ENCODE assay signal across 9 mouse cellular contexts in the genomic region with DNA sequence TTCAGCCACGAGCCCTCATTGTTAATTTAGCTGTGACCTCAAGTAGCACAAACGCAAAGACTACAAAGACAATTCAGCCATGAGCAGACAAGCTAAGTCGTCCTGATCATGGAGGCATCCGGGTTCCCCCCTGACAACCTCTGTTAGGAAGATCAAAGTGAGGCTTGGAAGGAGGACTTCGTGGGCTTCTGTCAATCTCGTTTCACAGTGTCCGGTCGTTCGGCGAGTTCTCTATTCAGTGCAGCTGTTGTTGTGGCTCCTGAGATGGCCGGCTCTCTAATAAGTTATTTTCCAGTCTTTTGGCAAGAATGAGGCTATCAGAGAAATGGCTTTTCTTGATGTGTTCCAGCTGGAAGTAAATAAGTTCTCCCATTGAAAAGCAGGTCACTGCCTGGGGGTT.
DNase-seq lines count a peak whose midpoint lies in the region; ATAC-seq and TF ChIP-seq lines count a peak whose summit lies in the region.
"Had no signal": no experiment of that assay in that cellular context is flagged by ENCODE, and none has a peak within 500 bp of the region (broad histone marks: within the 10 kb centered on the region; RNA-seq: fewer than 3 reads in every experiment).

No protein-coding gene starts in this region.

- TF ChIP-seq POLR2A in lung, adult 2 months (IDR thresholded peaks at IDR 0.05; ENCODE audit: borderline replicate concordance, extremely low read depth, low read depth, low read length): no peak

- H3K27me3 ChIP-seq in lung, embryonic 15.5 days: no peaks in the 10 kb centered on the region
- H3K27me3 ChIP-seq in embryonic facial prominence, embryonic 14.5 days (replicated peaks; ENCODE audit: control insufficient read depth, insufficient read depth, low read length): no peaks in the 10 kb centered on the region
- no peaks in the 10 kb centered on the region for H3K27me3 ChIP-seq in limb, embryonic 12.5 days
- H3K27me3 ChIP-seq in neural tube, embryonic 12.5 days (replicated peaks): no peaks in the 10 kb centered on the region

- no peak for DNase-seq in lung, adult 2 months
- DNase-seq in embryonic facial prominence, embryonic 14.5 days (ENCODE audit: low spot score): peak; percentile 47
- DNase-seq in urinary bladder, postnatal 25 days (ENCODE audit: low spot score): no peak
- DNase-seq in right cerebral cortex, postnatal 4 days: no peak
- no peak for DNase-seq in left cerebral cortex, adult 9 months (ENCODE audit: low spot score in 2 of 2)

- peaks cover 8% of the 10 kb centered on the region; the same call in 1 of the 2 replicates for H3K4me1 ChIP-seq in lung, embryonic 15.5 days
- H3K4me1 ChIP-seq in lung, adult 2 months (ENCODE audit: control insufficient read depth, insufficient read depth, low read length): no peaks in the 10 kb centered on the region
- no peaks in the 10 kb centered on the region for H3K4me1 ChIP-seq in embryonic facial prominence, embryonic 14.5 days (ENCODE audit: control insufficient read depth, insufficient read depth, low read length)
- peaks cover 37% of the 10 kb centered on the region for H3K4me1 ChIP-seq in limb, embryonic 12.5 days (replicated peaks)
- peaks cover 18% of the 10 kb centered on the region; the same call in 1 of the 2 replicates for H3K4me1 ChIP-seq in neural tube, embryonic 12.5 days

- no peaks in the 10 kb centered on the region for H3K36me3 ChIP-seq in lung, embryonic 15.5 days
- no peaks in the 10 kb centered on the region for H3K36me3 ChIP-seq in embryonic facial prominence, embryonic 14.5 days (ENCODE audit: control insufficient read depth, insufficient read depth, low read length)
- no peaks in the 10 kb centered on the region for H3K36me3 ChIP-seq in limb, embryonic 12.5 days
- H3K36me3 ChIP-seq in neural tube, embryonic 12.5 days: no peaks in the 10 kb centered on the region

- peak overlapping the region; percentile 31; the same call in 1 of the 2 replicates for H3K4me2 ChIP-seq in lung, embryonic 15.5 days
- H3K4me2 ChIP-seq in embryonic facial prominence, embryonic 14.5 days (ENCODE audit: low read depth, low read length): no peak overlapping the region
- peak overlapping the region; percentile 33 for H3K4me2 ChIP-seq in limb, embryonic 12.5 days
- 0 out of 2 replicates have a peak overlapping the region, but pooled peaks have one; percentile 9 for H3K4me2 ChIP-seq in neural tube, embryonic 12.5 days (replicated peaks)
- H3K4me2 ChIP-seq: heart, embryonic 11.5 days had no signal

- H3K4me3 ChIP-seq in lung, embryonic 15.5 days: no peak overlapping the region
- H3K4me3 ChIP-seq in lung, adult 2 months (replicated peaks; ENCODE audit: extremely low read depth, low read depth, low read length): no peak overlapping the region
- no peak overlapping the region for H3K4me3 ChIP-seq in embryonic facial prominence, embryonic 14.5 days (ENCODE audit: low read depth, low read length)
- H3K4me3 ChIP-seq in limb, embryonic 12.5 days (replicated peaks): no peak overlapping the region
- no peak overlapping the region for H3K4me3 ChIP-seq in neural tube, embryonic 12.5 days

- no peak overlapping the region for H3K9ac ChIP-seq in lung, embryonic 15.5 days
- H3K9ac ChIP-seq in embryonic facial prominence, embryonic 14.5 days (ENCODE audit: low read depth, low read length): no peak overlapping the region
- H3K9ac ChIP-seq in limb, embryonic 12.5 days (replicated peaks): no peak overlapping the region
- H3K9ac ChIP-seq in neural tube, embryonic 12.5 days: no peak overlapping the region

- TF ChIP-seq CTCF in lung, adult 2 months (IDR thresholded peaks at IDR 0.05; ENCODE audit: insufficient read depth, low read length): no peak

- 14% methylated on average over 11 of the region's 11 CpGs for WGBS in lung, embryonic 15.5 days
- WGBS in lung, adult 2 months: 40% methylated on average over 11 of the region's 11 CpGs
- 6% methylated on average over 11 of the region's 11 CpGs for WGBS in embryonic facial prominence, embryonic 14.5 days
- 11% methylated on average over 11 of the region's 11 CpGs for WGBS in limb, embryonic 12.5 days
- 5% methylated on average over 11 of the region's 11 CpGs for WGBS in neural tube, embryonic 12.5 days

- peak; percentile 73; the same call in 1 of the 2 replicates for ATAC-seq in lung, embryonic 15.5 days (ENCODE audit: borderline replicate concordance, extremely low read depth, low FRiP score, low TSS enrichment)
- ATAC-seq in embryonic facial prominence, embryonic 14.5 days (ENCODE audit: low read depth): no peak
- ATAC-seq in limb, embryonic 12.5 days (ENCODE audit: insufficient number of reproducible peaks, insufficient read depth, low FRiP score, low TSS enrichment, low read depth): no peak
- ATAC-seq in neural tube, embryonic 12.5 days (ENCODE audit: low FRiP score, low read depth): no peak

- peak overlapping the region; percentile 45; the same call in 1 of the 2 replicates for H3K27ac ChIP-seq in lung, embryonic 15.5 days
- no peak overlapping the region for H3K27ac ChIP-seq in embryonic facial prominence, embryonic 14.5 days (replicated peaks; ENCODE audit: low read depth, low read length)
- H3K27ac ChIP-seq in limb, embryonic 12.5 days: no peak overlapping the region
- H3K27ac ChIP-seq in neural tube, embryonic 12.5 days: no peak overlapping the region

- H3K9me3 ChIP-seq in lung, embryonic 15.5 days: no peaks in the 10 kb centered on the region
- H3K9me3 ChIP-seq in embryonic facial prominence, embryonic 14.5 days (ENCODE audit: control insufficient read depth, low read length): no peaks in the 10 kb centered on the region
- H3K9me3 ChIP-seq in limb, embryonic 12.5 days: no peaks in the 10 kb centered on the region
- H3K9me3 ChIP-seq in neural tube, embryonic 12.5 days: no peaks in the 10 kb centered on the region
